11 mouse cellular contexts compared by ENCODE assay signal in genomic region chr15:99416957-99417356, GRCm38 (mm10). TPM values are rescaled to one million over a fixed set of nuclear protein-coding genes. Genes with fewer than 3 reads are reported as not detected.
DNase-seq lines count a peak whose midpoint lies in the region; ATAC-seq and TF ChIP-seq lines count a peak whose summit lies in the region.
"Had no signal": no experiment of that assay in that cellular context is flagged by ENCODE, and none has a peak within 500 bp of the region (broad histone marks: within the 10 kb centered on the region; RNA-seq: fewer than 3 reads in every experiment).

No protein-coding gene starts in this region.

- peaks cover 40% of the 10 kb centered on the region for H3K4me1 ChIP-seq in kidney, embryonic 15.5 days
- H3K4me1 ChIP-seq in megakaryocyte, embryonic 14.5 days: peaks cover 50% of the 10 kb centered on the region
- peaks cover 23% of the 10 kb centered on the region for H3K4me1 ChIP-seq in liver, embryonic 15.5 days (replicated peaks)
- no peaks in the 10 kb centered on the region for H3K4me1 ChIP-seq in cerebellum, adult 2 months (ENCODE audit: control insufficient read depth, insufficient read depth, low read length)

- TF ChIP-seq CTCF in gastrocnemius, adult 2 months (IDR thresholded peaks at IDR 0.05): no peak
- TF ChIP-seq CTCF in cerebellum, adult 2 months (IDR thresholded peaks at IDR 0.05; ENCODE audit: borderline replicate concordance, insufficient read depth, low read depth, low read length): no peak

- no peak for ATAC-seq in kidney, embryonic 15.5 days (replicated peaks; ENCODE audit: low FRiP score)
- ATAC-seq in megakaryocyte, adult 5-6 weeks (ENCODE audit: poor library complexity, severe bottlenecking): no peak
- ATAC-seq in liver, embryonic 15.5 days (ENCODE audit: insufficient read depth): no peak
- ATAC-seq: hindbrain, postnatal 0 days had no signal

- peak overlapping the region; percentile 37; the same call in 1 of the 2 replicates for H3K4me3 ChIP-seq in gastrocnemius, adult 2 months
- no peak overlapping the region for H3K4me3 ChIP-seq in kidney, embryonic 15.5 days (replicated peaks)
- peak overlapping the region; percentile 84 for H3K4me3 ChIP-seq in megakaryocyte, embryonic 14.5 days (replicated peaks)
- no peak overlapping the region for H3K4me3 ChIP-seq in liver, embryonic 15.5 days (replicated peaks)
- H3K4me3 ChIP-seq in cerebellum, adult 2 months (replicated peaks; ENCODE audit: insufficient read depth, low read depth, low read length): no peak overlapping the region
- H3K4me3 ChIP-seq: embryonic facial prominence, embryonic 12.5 days; midbrain, embryonic 13.5 days had no signal

- H3K27me3 ChIP-seq in kidney, embryonic 15.5 days: no peaks in the 10 kb centered on the region
- no peaks in the 10 kb centered on the region for H3K27me3 ChIP-seq in megakaryocyte, embryonic 14.5 days (replicated peaks)
- no peaks in the 10 kb centered on the region for H3K27me3 ChIP-seq in liver, embryonic 15.5 days
- no peaks in the 10 kb centered on the region for H3K27me3 ChIP-seq in cerebellum, adult 2 months (ENCODE audit: control insufficient read depth, insufficient read depth, low read length)
- H3K27me3 ChIP-seq: embryonic facial prominence, embryonic 12.5 days; midbrain, embryonic 13.5 days had no signal

- DNase-seq in gastrocnemius, adult 2 months: no peak
- DNase-seq in gastrocnemius, postnatal 14 days: no peak
- DNase-seq in kidney, postnatal 14 days: no peak
- DNase-seq in cerebellum, adult 2 months: no peak

- intact Hi-C loops in gastrocnemius, adult 2 months (cut with DNase I): loop anchor here (1.0 kb wide), 1 partner anchor 54 kb away; no protein-coding TSS in a partner anchor
- intact Hi-C loops in gastrocnemius, postnatal 14 days (cut with DNase I; ENCODE audit: low total_unique reads): loop anchor here (2.0 kb wide), 1 partner anchor 52 kb away; no protein-coding TSS in a partner anchor

- H3K4me2 ChIP-seq in kidney, embryonic 15.5 days: peak overlapping the region; percentile 32; the same call in 1 of the 2 replicates
- peak overlapping the region; percentile 25 for H3K4me2 ChIP-seq in liver, embryonic 15.5 days
- H3K4me2 ChIP-seq: embryonic facial prominence, embryonic 12.5 days; midbrain, embryonic 13.5 days had no signal

- WGBS in kidney, embryonic 15.5 days: 22% methylated on average over 4 of the region's 4 CpGs
- 25% methylated on average over 4 of the region's 4 CpGs for WGBS in liver, embryonic 15.5 days (ENCODE audit: insufficient replicate concordance)
- WGBS in cerebellum, adult 2 months: 10% methylated on average over 4 of the region's 4 CpGs

- no peaks in the 10 kb centered on the region; the same call in 1 of the 2 replicates for H3K36me3 ChIP-seq in kidney, embryonic 15.5 days
- peaks cover 15% of the 10 kb centered on the region for H3K36me3 ChIP-seq in megakaryocyte, embryonic 14.5 days (replicated peaks; ENCODE audit: low read length)
- no peaks in the 10 kb centered on the region for H3K36me3 ChIP-seq in liver, embryonic 15.5 days (replicated peaks)

- H3K27ac ChIP-seq in gastrocnemius, adult 2 months: peak overlapping the region; percentile 48
- H3K27ac ChIP-seq in kidney, embryonic 15.5 days: 0 out of 2 replicates have a peak overlapping the region, but pooled peaks have one; percentile 13
- H3K27ac ChIP-seq in liver, embryonic 15.5 days (replicated peaks): no peak overlapping the region
- no peak overlapping the region for H3K27ac ChIP-seq in cerebellum, adult 2 months (ENCODE audit: insufficient read depth, low read length)
- H3K27ac ChIP-seq: hindbrain, postnatal 0 days; midbrain, embryonic 13.5 days had no signal

- no peak for TF ChIP-seq POLR2A in cerebellum, adult 2 months (IDR thresholded peaks at IDR 0.05; ENCODE audit: borderline replicate concordance, insufficient read depth, low read length)

- H3K9ac ChIP-seq in kidney, embryonic 15.5 days: no peak overlapping the region
- H3K9ac ChIP-seq in liver, embryonic 15.5 days: no peak overlapping the region; the same call in 1 of the 2 replicates
- H3K9ac ChIP-seq: embryonic facial prominence, embryonic 12.5 days; midbrain, embryonic 13.5 days had no signal

- H3K9me3 ChIP-seq in kidney, embryonic 15.5 days (replicated peaks): no peaks in the 10 kb centered on the region
- no peaks in the 10 kb centered on the region for H3K9me3 ChIP-seq in megakaryocyte, embryonic 14.5 days
- H3K9me3 ChIP-seq in liver, embryonic 15.5 days (replicated peaks): no peaks in the 10 kb centered on the region
- H3K9me3 ChIP-seq: embryonic facial prominence, embryonic 12.5 days; midbrain, embryonic 13.5 days had no signal

RNA-seq across cellular contexts. Expression of gene Tmbim6, which starts 24.3 kb away (rescaled TPM):
- 100 to 1,000 TPM; 181 to 184 TPM for total RNA-seq in gastrocnemius, adult 2 months (2021)
- total RNA-seq in gastrocnemius, postnatal 14 days (2021): 100 to 1,000 TPM; 167 to 170 TPM
- polyA plus RNA-seq in kidney, embryonic 15.5 days (2015; fragmentation: Nextera tagmentation; extraction: Ambion mirVana): 502 and 516 TPM in 2 replicates
- 206 and 441 TPM in 2 replicates for polyA plus RNA-seq in megakaryocyte, embryonic 14.5 days (2012; ENCODE audit: insufficient read depth, low replicate concordance)
- 410 and 456 TPM in 2 replicates for total RNA-seq in megakaryocyte, adult 5-6 weeks (2015)
- total RNA-seq in megakaryocyte, adult 5-6 weeks (2017): 187 and 196 TPM in 2 replicates
- polyA plus RNA-seq in liver, embryonic 15.5 days (2015; fragmentation: Nextera tagmentation; extraction: Ambion mirVana): 278 and 304 TPM in 2 replicates
- polyA plus RNA-seq in cerebellum, adult 2 months (2012; rRNA removed): 401 and 418 TPM in 2 replicates

RNA-seq across cellular contexts. Expression of gene Nckap5l, which starts 40.6 kb away (rescaled TPM):
- 1 to 10 TPM; 2.3 to 2.7 TPM for total RNA-seq in gastrocnemius, adult 2 months (2021)
- 1 to 10 TPM; 8.5 to 10.0 TPM for total RNA-seq in gastrocnemius, postnatal 14 days (2021)
- polyA plus RNA-seq in kidney, embryonic 15.5 days (2015; fragmentation: Nextera tagmentation; extraction: Ambion mirVana): 9.5 and 11.1 TPM in 2 replicates
- 13.8 and 16.8 TPM in 2 replicates for polyA plus RNA-seq in megakaryocyte, embryonic 14.5 days (2012; ENCODE audit: insufficient read depth, low replicate concordance)
- 0.84 and 4.0 TPM in 2 replicates for total RNA-seq in megakaryocyte, adult 5-6 weeks (2015)
- 0.73 TPM in 1 of 2 replicates, not detected in the other for total RNA-seq in megakaryocyte, adult 5-6 weeks (2017)
- polyA plus RNA-seq in liver, embryonic 15.5 days (2015; fragmentation: Nextera tagmentation; extraction: Ambion mirVana): 0.92 and 1.3 TPM in 2 replicates
- 12.3 TPM in 2 replicates for polyA plus RNA-seq in cerebellum, adult 2 months (2012; rRNA removed)

RNA-seq across cellular contexts. Expression of gene Fmnl3, which starts 46.7 kb away (rescaled TPM):
- total RNA-seq in gastrocnemius, adult 2 months (2021): 1 to 10 TPM; 5.5 to 7.2 TPM
- total RNA-seq in gastrocnemius, postnatal 14 days (2021): 10 to 100 TPM; 13.3 to 13.6 TPM
- 31.7 and 32.4 TPM in 2 replicates for polyA plus RNA-seq in kidney, embryonic 15.5 days (2015; fragmentation: Nextera tagmentation; extraction: Ambion mirVana)
- 4.4 and 6.8 TPM in 2 replicates for polyA plus RNA-seq in megakaryocyte, embryonic 14.5 days (2012; ENCODE audit: insufficient read depth, low replicate concordance)
- 7.9 and 10.1 TPM in 2 replicates for total RNA-seq in megakaryocyte, adult 5-6 weeks (2015)
- total RNA-seq in megakaryocyte, adult 5-6 weeks (2017): 11.4 and 16.3 TPM in 2 replicates
- 3.5 and 3.8 TPM in 2 replicates for polyA plus RNA-seq in liver, embryonic 15.5 days (2015; fragmentation: Nextera tagmentation; extraction: Ambion mirVana)
- polyA plus RNA-seq in cerebellum, adult 2 months (2012; rRNA removed): 10.0 and 10.7 TPM in 2 replicates

RNA-seq across cellular contexts. Expression of gene Bcdin3d, which starts 57.6 kb away (rescaled TPM):
- total RNA-seq in gastrocnemius, adult 2 months (2021): 1 to 10 TPM; 4.3 to 4.5 TPM
- total RNA-seq in gastrocnemius, postnatal 14 days (2021): 1 to 10 TPM; 3.9 to 5.0 TPM
- 15.6 and 17.3 TPM in 2 replicates for polyA plus RNA-seq in kidney, embryonic 15.5 days (2015; fragmentation: Nextera tagmentation; extraction: Ambion mirVana)
- polyA plus RNA-seq in megakaryocyte, embryonic 14.5 days (2012; ENCODE audit: insufficient read depth, low replicate concordance): 3.8 and 10.2 TPM in 2 replicates
- total RNA-seq in megakaryocyte, adult 5-6 weeks (2015): 8.2 and 9.8 TPM in 2 replicates
- total RNA-seq in megakaryocyte, adult 5-6 weeks (2017): 3.6 and 4.6 TPM in 2 replicates
- 5.2 and 5.3 TPM in 2 replicates for polyA plus RNA-seq in liver, embryonic 15.5 days (2015; fragmentation: Nextera tagmentation; extraction: Ambion mirVana)
- polyA plus RNA-seq in cerebellum, adult 2 months (2012; rRNA removed): 11.6 and 12.4 TPM in 2 replicates

Comparison
In these comparisons a context has a peak if more than half of its experiments do, and no peak if none do; other contexts are left out.
1. H3K27ac ChIP-seq: peak in gastrocnemius, adult 2 months (single experiment) and kidney, embryonic 15.5 days (single experiment); none in liver, embryonic 15.5 days (single experiment) and cerebellum, adult 2 months (single experiment).
2. H3K4me3 ChIP-seq: peak in gastrocnemius, adult 2 months (single experiment) and megakaryocyte, embryonic 14.5 days (single experiment); none in kidney, embryonic 15.5 days (single experiment), liver, embryonic 15.5 days (single experiment) and cerebellum, adult 2 months (single experiment).